In genomic region chr7:126932652-126933051, GRCm38 (mm10) we compare ENCODE assay signal across 27 mouse cellular contexts. TPM values are rescaled to one million over a fixed set of nuclear protein-coding genes. Genes with fewer than 3 reads are reported as not detected.
"Had no signal": no experiment of that assay in that cellular context is flagged by ENCODE, and none has a peak within 500 bp of the region (broad histone marks: within the 10 kb centered on the region; RNA-seq: fewer than 3 reads in every experiment).

No protein-coding gene starts in this region.

- H3K9ac ChIP-seq: heart, embryonic 13.5 days; heart, embryonic 15.5 days; hindbrain, embryonic 13.5 days; hindbrain, embryonic 15.5 days; limb, embryonic 13.5 days; limb, embryonic 15.5 days; liver, embryonic 13.5 days had no signal

- H3K27ac ChIP-seq: heart, adult 2 months; heart, embryonic 15.5 days; hindbrain, embryonic 13.5 days; hindbrain, embryonic 15.5 days; hindbrain, postnatal 0 days; limb, embryonic 13.5 days; limb, embryonic 15.5 days; liver, embryonic 13.5 days had no signal

- H3K4me2 ChIP-seq: heart, embryonic 11.5 days; heart, embryonic 13.5 days; heart, embryonic 15.5 days; hindbrain, embryonic 13.5 days; hindbrain, embryonic 15.5 days; limb, embryonic 13.5 days; limb, embryonic 15.5 days; liver, embryonic 13.5 days had no signal

- ATAC-seq: hindbrain, postnatal 0 days; intestine, embryonic 16.5 days had no signal

- DNase-seq: gastrocnemius, postnatal 14 days; gastrocnemius, postnatal 36 days; heart, adult 11 months; heart, adult 2 months; heart, postnatal 14 days; heart, postnatal 36 days; kidney, adult 11 months; kidney, adult 8-10 months; kidney, postnatal 14 days; kidney, postnatal 36 days; layer of hippocampus, adult 9-11 months; layer of hippocampus, postnatal 36 days; left cerebral cortex, postnatal 4 days; liver, embryonic 13.5 days had no signal

- H3K27me3 ChIP-seq: heart, embryonic 13.5 days; heart, embryonic 15.5 days; hindbrain, embryonic 13.5 days; hindbrain, embryonic 15.5 days; limb, embryonic 13.5 days; limb, embryonic 15.5 days; liver, embryonic 13.5 days had no signal

- H3K4me3 ChIP-seq: heart, adult 2 months; heart, embryonic 13.5 days; heart, embryonic 15.5 days; hindbrain, embryonic 13.5 days; hindbrain, embryonic 15.5 days; limb, embryonic 13.5 days; limb, embryonic 15.5 days; liver, embryonic 13.5 days had no signal

- H3K9me3 ChIP-seq: heart, embryonic 13.5 days; heart, embryonic 15.5 days; hindbrain, embryonic 13.5 days; hindbrain, embryonic 15.5 days; limb, embryonic 13.5 days; limb, embryonic 15.5 days; liver, embryonic 13.5 days had no signal

RNA-seq across cellular contexts. Expression of gene Asphd1, which starts 16.7 kb away (rescaled TPM):
- total RNA-seq: gastrocnemius, adult 18-20 months; gastrocnemius, adult 8-10 months; gastrocnemius, postnatal 14 days; gastrocnemius, postnatal 36 days; heart, adult 2 months; heart, postnatal 36 days; hematopoietic stem cell, adult 5-6 weeks had no signal
- polyA plus RNA-seq: heart, postnatal 0 days; limb, embryonic 15.5 days; liver, embryonic 13.5 days had no signal
